Mouse (Mus musculus): Measurements from ENCODE around the gene Efcab10.

The Efcab10 gene

DNA sequence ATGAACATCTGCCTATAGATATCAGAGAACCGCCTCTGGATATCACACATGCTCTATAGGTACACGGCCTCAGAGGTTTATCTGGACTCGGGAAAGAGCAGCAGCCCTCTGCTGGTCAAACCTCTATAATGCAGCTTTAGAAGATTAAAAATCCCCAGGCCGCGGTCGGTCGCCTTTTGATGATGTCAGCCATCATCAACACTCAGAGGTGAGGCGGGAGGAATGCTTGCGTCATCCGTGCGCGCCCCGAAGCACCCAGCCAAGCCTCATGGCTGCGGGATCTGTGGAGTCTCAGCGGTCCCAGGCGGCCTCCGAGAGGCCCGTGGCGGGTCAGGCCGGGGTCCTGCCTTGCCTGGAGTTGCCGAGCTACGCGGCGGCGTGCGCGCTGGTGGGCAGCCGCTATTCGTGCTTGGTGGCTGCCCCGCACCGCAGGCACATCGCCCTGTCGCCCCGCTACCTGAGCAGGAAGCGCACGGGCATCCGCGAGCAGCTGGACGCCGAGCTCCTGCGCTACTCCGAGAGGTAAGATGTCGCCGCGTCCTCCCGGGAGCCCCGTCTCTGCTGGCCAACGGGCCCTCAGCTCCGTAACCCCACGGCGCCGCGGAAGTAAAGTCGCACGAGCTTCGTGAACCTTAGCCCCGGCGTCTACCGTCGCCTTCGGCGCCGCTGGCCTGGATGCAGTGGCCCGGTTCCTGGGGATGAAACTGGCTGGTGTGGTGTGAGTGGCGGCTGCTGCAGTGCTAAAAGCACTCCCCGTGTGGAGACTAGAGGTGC lies 34.9 kb downstream of the Efcab10 start, which contains the start of gene Twistnb:
TSS of gene Twistnb (plus strand) at position 249 of the 774 bp plus-strand sequence.
- peak; percentile 98 for DNase-seq

DNA sequence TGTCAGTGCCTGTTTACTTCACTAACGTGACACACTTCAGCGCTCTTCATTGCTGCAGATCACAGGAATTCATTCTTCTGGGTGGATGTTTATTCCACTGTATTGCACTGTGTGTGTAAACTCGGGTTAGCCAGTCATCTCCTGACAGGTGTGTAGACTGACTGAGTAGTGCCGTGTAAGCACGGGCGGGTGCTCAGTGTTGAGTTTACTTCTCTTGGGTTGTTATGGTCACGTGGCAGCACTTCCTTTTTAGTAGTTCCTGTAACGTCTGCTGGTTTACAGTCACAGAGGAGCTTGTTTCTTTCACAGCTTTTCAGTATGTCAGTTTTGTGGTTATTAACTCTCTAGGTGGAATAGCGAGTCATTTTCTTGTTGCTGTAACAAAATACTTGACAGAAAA lies 39.2 kb downstream of the Efcab10 start:
- no peak for DNase-seq

DNA sequence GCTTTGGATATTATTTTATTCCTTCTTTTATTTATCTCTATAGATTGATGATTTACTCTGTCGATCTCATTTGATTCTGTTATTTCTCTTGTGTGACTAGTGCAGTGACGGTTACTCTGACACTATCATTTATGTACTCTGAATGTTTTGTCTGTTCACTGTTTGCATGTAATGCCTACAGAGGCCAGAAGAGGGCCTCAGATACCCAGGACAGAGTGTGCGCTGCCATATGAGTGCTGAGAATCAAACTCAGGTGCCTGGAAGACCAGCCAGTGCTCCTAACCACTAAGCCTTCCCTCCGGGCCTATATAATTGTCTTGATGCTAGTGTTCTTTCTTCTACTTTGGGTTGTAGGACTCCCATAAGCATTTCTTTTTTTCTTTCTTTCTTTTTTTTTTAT lies 40.1 kb downstream of the Efcab10 start:
- no peak for DNase-seq

Data from kidney, postnatal 14 days (tissue).